Mouse (Mus musculus): ENCODE measurements around the gene Rpl19.

GRCm38 (mm10) chr11:97999748-98000147 is 26.8 kb upstream of the Rpl19 start:
- TF ChIP-seq CTCF (conservative IDR thresholded peaks at IDR 0.05; ENCODE audit: low read length) (no peak), POU5F1 (IDR thresholded peaks at IDR 0.05; ENCODE audit: borderline replicate concordance, low read length) (no peak)

All from E14TG2a.4 (cell line).